Mouse (Mus musculus) hindbrain, embryonic 10.5 days (tissue): ENCODE data around the gene Zyg11b. TPM values are rescaled to one million over a fixed set of nuclear protein-coding genes. Genes with fewer than 3 reads are reported as not detected.

Source experiments
- DNase-seq: peaks from one replicate; pipeline ENCODE4 v3.0.0-alpha.2; 2017; ENCODE audit warnings: low spot score
- H3K27ac ChIP-seq: fragments of 300-500 bp; sonication (generic); 2 replicates; pipeline ENCODE4 v1.5.1; 2016; ENCODE audit warnings: mild to moderate bottlenecking, moderate library complexity
- H3K27me3 ChIP-seq: fragments of 300-500 bp; sonication (generic); 2 replicates; pipeline ENCODE4 v1.6.1; 2016; ENCODE audit warnings: mild to moderate bottlenecking; ENCODE audit not compliant: poor library complexity, insufficient read depth, severe bottlenecking
- H3K36me3 ChIP-seq: fragments of 300-500 bp; sonication (generic); 2 replicates; pipeline ENCODE4 v1.6.1; 2016; ENCODE audit warnings: mild to moderate bottlenecking, moderate library complexity
- H3K4me1 ChIP-seq: fragments of 300-500 bp; sonication (generic); replicated peaks from 2 replicates; pipeline ENCODE4 v1.6.1; 2016; ENCODE audit warnings: mild to moderate bottlenecking
- H3K4me3 ChIP-seq: fragments of 300-500 bp; sonication (generic); 2 replicates; pipeline ENCODE4 v1.5.1; 2016; ENCODE audit warnings: mild to moderate bottlenecking, moderate library complexity
- H3K9me3 ChIP-seq: fragments of 300-500 bp; sonication (generic); 2 replicates; pipeline ENCODE4 v1.6.1; 2016; ENCODE audit warnings: mild to moderate bottlenecking, moderate library complexity
- WGBS: fragments of 180-500 bp; shearing (Covaris S2); methylation state at CpG from one replicate; pipeline ENCODE4 v1.1.7; 2016; 5-methylcytosine and 5-hydroxymethylcytosine counted together
- polyA plus RNA-seq: library from polyadenylated mRNA; unstranded; fragments of >200 nt; fragmentation: Nextera tagmentation; extraction: Ambion mirVana; gene quantifications from 2 replicates; pipeline ENCODE4 v1.2.1, GENCODE M21; 2016

Zyg11b gene
- polyA plus RNA-seq, 1 experiment from 2014 or later, result 17.0 TPM

DNA sequence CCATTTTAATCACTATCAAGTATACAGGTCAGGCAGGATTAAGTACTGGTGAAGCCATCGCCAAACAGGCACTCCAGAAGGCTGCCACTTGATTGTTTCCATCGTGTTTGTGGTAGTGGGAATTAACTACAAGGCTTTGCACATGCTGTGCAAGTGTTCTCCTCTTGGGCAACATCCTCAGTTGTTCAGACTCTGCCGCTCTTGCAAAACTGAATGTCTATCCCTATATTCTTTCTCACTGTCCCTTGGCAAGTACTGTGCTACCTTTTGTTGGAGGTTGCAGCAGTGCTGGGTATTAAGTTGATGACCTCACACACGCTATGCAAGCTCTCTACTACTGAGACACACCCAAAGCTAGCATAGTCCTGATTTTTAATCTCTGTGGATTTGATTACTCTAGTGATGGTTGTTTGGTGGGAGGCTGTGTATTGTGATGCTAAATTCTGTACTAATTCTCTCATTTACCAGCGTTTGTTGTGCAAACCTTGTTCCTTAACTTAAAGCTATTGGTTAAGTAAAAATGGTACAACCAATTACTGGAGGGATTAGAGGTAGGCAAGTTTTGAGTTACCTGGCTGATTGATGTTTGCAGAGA, 1.5 kb upstream of the Zyg11b start:
- H3K9me3 ChIP-seq, result peaks cover 10% of the 10 kb centered on the region; the same call in 1 of the 2 replicates
- no peak overlapping the region for H3K4me3 ChIP-seq
- H3K36me3 ChIP-seq, result no peaks in the 10 kb centered on the region
- H3K27me3 ChIP-seq, result no peaks in the 10 kb centered on the region
- H3K4me1 ChIP-seq, result peaks cover 19% of the 10 kb centered on the region
- no peak overlapping the region for H3K27ac ChIP-seq
- DNase-seq, result no peak
- 80% methylated on average over 5 of the region's 5 CpGs for WGBS

DNA sequence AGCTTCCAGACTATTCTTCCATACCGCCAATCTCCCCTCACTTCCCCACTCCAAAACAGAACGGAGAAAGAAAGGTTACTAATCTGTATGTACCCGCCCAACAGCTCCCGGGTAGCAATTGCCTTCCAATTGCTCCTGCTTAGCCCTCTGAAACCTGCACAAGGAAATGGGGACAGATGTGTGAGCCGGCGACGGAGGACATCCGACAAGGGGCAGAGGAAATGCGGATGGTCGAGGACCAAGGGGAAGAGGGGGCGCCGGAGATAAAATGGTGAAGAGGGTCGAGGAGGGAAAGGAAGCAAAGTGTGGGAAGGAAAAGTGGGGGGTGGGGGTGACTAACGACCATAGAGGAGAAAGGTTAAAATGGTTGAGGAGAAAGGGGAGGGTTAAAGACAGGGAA, 630 bp downstream of the Zyg11b start:
- WGBS, result 1% methylated on average over 14 of the region's 14 CpGs
- H3K27ac ChIP-seq, result peak overlapping the region; percentile 96
- peaks cover 13% of the 10 kb centered on the region; the same call in 1 of the 2 replicates for H3K36me3 ChIP-seq
- peak; percentile 41 for DNase-seq
- H3K4me3 ChIP-seq, result peak overlapping the region; percentile 94
- peaks cover 19% of the 10 kb centered on the region for H3K4me1 ChIP-seq
- no peaks in the 10 kb centered on the region for H3K27me3 ChIP-seq
- peaks cover 2% of the 10 kb centered on the region; the same call in 1 of the 2 replicates for H3K9me3 ChIP-seq

DNA sequence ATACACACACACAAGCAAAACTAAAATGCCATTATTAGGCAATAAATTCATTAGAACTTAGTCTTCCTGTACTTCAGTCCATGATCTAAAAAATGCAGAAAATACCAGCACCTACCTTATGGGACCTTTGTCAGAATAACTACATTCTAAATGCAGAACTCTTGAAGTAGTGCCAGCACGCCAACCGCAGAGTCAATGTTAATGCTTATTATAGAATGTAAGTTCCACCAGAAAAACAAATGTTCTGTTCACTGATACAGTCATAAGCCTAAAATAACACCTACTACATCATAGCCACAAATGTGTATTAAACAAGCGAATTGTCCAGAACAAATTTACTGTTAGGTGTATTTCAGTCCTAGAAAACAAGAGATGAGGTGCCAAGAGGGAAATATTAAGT, 23.9 kb downstream of the Zyg11b start:
- WGBS, result 97% methylated on average over 3 of the region's 3 CpGs

DNA sequence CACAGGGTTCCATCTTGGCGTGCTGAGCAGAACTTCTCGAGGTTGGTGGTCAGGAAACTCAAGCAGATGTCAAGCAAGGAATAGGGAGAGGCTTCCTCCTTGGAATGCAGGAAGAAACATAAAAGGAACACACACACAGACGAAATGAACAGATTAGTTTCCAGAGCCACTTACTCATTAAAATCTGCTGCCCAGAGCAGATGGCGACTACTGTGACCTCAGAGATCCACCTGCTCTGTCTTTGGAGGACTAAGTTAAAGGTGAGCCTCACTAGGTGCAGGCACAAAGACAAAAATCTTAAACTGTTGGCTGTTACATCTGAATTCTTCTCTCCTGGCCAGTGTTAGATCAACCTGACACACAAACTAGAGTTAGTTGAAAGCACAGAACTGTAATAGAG, 28.6 kb downstream of the Zyg11b start:
- WGBS, result 81% methylated on average over 4 of the region's 4 CpGs
- no peak for DNase-seq
- no peaks in the 10 kb centered on the region for H3K27me3 ChIP-seq

More for the DNA sequence above, 23.9 kb downstream of the Zyg11b start:
- DNase-seq, result no peak
- Histone ChIP-seq H3K27me3 (no peaks in the 10 kb centered on the region), H3K4me1 (no peaks in the 10 kb centered on the region), H3K27ac (no peak overlapping the region), H3K4me3 (no peak overlapping the region), H3K9me3 (no peaks in the 10 kb centered on the region), H3K36me3 (0 out of 2 replicates have a peak, but pooled peaks cover 13% of the 10 kb centered on the region)

DNA sequence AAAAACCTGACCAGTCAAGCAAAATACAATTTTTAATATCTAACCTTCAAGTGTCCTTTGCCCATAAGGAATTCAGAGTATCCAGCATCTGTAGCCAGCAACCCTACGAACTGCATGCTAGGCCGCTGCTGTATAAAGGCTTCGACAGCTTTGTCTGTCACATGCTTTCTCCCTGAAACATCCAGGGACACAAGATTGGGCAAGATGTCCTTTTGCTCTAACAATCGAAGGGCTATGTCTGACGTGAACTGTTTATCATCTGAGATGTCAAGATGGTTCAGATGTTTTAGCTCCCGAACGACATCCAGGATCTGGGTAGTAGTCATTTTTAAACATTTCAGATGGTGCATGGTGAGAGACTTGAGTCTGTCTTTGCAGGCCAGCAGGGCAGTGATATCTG, 35.1 kb downstream of the Zyg11b start:
- WGBS, result 96% methylated on average over 7 of the region's 7 CpGs
- Histone ChIP-seq H3K27ac (no peak overlapping the region), H3K27me3 (no peaks in the 10 kb centered on the region), H3K9me3 (no peaks in the 10 kb centered on the region), H3K4me3 (no peak overlapping the region), H3K36me3 (peaks cover 58% of the 10 kb centered on the region), H3K4me1 (no peaks in the 10 kb centered on the region)
- no peak for DNase-seq

More for the DNA sequence above, 28.6 kb downstream of the Zyg11b start:
- Histone ChIP-seq H3K4me3 (no peak overlapping the region), H3K4me1 (no peaks in the 10 kb centered on the region), H3K36me3 (peaks cover 26% of the 10 kb centered on the region), H3K9me3 (no peaks in the 10 kb centered on the region), H3K27ac (no peak overlapping the region)

DNA sequence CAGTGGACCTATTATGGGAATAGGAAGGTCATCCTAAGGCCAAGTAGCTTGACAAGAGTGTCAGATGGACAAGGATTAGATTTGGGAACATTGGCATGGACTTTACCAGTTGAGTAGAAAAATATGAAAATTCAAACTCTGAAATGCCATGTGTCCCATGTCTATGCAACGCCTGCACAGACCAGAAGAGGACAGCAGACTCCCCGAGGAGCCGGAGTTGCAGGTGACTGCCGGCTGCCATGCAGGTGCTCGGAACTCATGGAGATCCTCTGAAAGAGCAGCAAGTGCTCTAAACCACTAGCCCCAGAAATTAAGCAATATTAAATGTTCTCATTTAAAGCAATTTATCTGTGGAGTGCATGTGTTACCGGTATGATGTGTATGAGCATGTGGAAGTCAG, 47.6 kb downstream of the Zyg11b start:
- H3K9me3 ChIP-seq, result no peaks in the 10 kb centered on the region
- no peak overlapping the region for H3K27ac ChIP-seq
- H3K4me3 ChIP-seq, result no peak overlapping the region
- no peaks in the 10 kb centered on the region for H3K27me3 ChIP-seq
- 92% methylated on average over 6 of the region's 6 CpGs for WGBS
- H3K4me1 ChIP-seq, result no peaks in the 10 kb centered on the region
- DNase-seq, result no peak
- peaks cover 95% of the 10 kb centered on the region for H3K36me3 ChIP-seq

DNA sequence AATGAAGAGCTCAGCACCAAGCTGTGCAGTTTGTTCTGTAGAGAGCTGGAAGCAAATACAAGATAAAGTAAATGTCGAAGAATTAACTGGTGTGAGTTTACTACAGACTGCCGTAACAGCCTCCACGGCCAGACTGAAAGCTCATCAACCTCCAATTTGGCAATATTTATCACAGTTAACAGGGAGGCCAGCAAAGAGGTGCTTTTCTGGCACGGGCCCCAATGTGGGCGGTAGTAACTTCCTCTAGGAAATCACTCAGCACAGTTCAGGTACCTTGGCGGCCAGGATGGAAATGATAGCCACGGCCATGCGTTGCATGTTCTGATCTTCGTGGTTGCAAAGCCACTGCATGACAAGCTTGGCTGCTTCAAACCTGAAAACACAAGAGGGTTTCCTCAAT, 50.4 kb downstream of the Zyg11b start:
- Histone ChIP-seq H3K4me3 (no peak overlapping the region), H3K36me3 (peaks cover 78% of the 10 kb centered on the region), H3K4me1 (no peaks in the 10 kb centered on the region), H3K27ac (no peak overlapping the region), H3K9me3 (no peaks in the 10 kb centered on the region), H3K27me3 (no peaks in the 10 kb centered on the region)
- no peak for DNase-seq
- WGBS, result 98% methylated on average over 9 of the region's 9 CpGs

DNA sequence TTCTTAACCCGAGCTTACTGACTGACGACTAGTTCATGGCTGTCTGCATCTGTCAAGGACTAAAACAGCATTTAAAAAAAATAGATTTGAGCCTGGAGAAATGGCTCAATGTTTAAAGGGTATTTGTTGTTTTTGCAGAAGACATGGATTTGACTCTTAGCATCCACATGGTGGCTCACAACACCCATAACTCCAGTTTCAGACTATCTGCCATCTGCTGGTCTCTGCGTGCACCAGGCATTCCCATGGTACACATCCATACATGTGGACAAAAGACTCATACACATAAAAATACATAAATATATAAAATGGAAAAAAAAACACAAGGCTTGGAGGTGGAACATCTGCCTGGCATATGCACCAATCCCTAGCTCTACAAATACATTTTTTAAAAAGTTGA, 51.6 kb downstream of the Zyg11b start:
- H3K9me3 ChIP-seq, result no peaks in the 10 kb centered on the region
- peaks cover 78% of the 10 kb centered on the region for H3K36me3 ChIP-seq
- no peaks in the 10 kb centered on the region for H3K27me3 ChIP-seq
- no peak overlapping the region for H3K27ac ChIP-seq
- H3K4me3 ChIP-seq, result no peak overlapping the region
- H3K4me1 ChIP-seq, result no peaks in the 10 kb centered on the region
- no peak for DNase-seq
- 95% methylated on average over 3 of the region's 3 CpGs for WGBS

DNA sequence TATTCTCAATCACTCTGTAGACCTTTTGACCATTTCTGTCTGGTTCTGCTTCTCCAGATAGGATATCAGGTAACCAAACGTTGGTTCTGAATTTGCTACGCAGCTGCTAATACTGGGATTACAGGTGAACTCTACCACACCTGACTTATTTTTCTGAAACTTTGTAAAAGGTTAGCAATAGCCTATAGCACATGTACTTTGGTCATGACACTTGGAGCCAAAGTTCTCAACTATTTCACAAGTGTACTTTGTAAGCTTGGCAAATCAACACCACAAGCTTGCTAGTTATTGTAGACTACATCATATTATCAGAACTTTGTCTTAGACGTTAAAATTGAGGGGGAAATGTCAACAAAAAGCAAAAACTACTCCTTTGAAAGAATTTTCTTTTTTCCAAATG, 67.2 kb downstream of the Zyg11b start:
- Histone ChIP-seq H3K27me3 (no peaks in the 10 kb centered on the region), H3K4me1 (no peaks in the 10 kb centered on the region), H3K36me3 (peaks cover 75% of the 10 kb centered on the region), H3K27ac (no peak overlapping the region), H3K4me3 (no peak overlapping the region), H3K9me3 (no peaks in the 10 kb centered on the region)
- 92% methylated on average over 3 of the region's 3 CpGs for WGBS
- DNase-seq, result no peak

DNA sequence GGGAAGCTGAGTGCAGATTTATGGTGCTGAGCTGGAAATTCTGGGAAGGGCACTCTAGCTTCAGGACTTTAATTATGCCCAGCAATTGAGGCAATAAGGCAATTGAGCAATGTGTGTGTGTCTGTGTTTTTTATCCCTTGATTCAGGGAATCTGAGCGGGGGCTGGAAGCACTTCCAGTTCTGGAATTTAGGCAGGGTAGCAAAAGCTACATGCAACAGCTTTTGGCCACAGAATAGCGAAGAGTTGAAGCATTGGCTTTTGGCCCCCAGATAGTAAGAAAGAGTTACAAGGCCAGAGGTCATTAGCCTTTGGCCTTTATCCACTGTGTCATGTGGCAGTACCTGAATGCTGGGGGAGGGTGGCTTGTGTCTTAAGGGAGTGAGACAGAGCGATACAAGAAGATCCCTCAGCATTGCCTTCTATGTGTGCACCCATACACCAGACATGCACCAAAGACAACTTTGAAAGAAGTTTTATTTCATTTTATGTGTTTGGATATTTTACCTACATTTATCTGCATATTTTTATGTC, 75.5 kb downstream of the Zyg11b start:
- no peaks in the 10 kb centered on the region for H3K36me3 ChIP-seq
- WGBS, result 40% methylated on average over 3 of the region's 3 CpGs

DNA sequence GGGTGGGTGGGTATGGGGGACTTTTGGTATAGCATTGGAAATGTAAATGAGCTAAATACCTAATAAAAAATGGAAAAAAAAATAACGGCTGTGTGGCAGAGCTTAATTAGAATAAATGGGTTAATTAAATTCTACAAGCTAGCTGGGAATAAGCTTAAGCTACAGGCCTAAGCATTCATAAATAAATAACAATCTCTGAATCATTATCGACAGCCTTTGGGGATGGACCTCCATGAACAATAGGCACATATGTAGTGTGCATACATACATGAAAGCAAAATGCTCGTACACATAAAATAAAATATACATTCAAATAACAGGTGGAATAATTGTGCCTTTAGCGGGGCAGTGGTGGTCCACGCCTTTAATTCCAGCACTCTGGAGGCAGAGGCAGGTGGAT, 78.4 kb downstream of the Zyg11b start:
- no peak for DNase-seq
- 96% methylated on average over 5 of the region's 5 CpGs for WGBS
- H3K36me3 ChIP-seq, result no peaks in the 10 kb centered on the region
- no peaks in the 10 kb centered on the region for H3K9me3 ChIP-seq
- peaks cover 16% of the 10 kb centered on the region for H3K4me1 ChIP-seq
- H3K27me3 ChIP-seq, result peaks cover 36% of the 10 kb centered on the region
- H3K4me3 ChIP-seq, result no peak overlapping the region
- H3K27ac ChIP-seq, result no peak overlapping the region

More for the DNA sequence above, 75.5 kb downstream of the Zyg11b start:
- Histone ChIP-seq H3K4me1 (peaks cover 7% of the 10 kb centered on the region), H3K27ac (no peak overlapping the region), H3K9me3 (no peaks in the 10 kb centered on the region), H3K27me3 (peaks cover 7% of the 10 kb centered on the region), H3K4me3 (no peak overlapping the region)
- no peak for DNase-seq

DNA sequence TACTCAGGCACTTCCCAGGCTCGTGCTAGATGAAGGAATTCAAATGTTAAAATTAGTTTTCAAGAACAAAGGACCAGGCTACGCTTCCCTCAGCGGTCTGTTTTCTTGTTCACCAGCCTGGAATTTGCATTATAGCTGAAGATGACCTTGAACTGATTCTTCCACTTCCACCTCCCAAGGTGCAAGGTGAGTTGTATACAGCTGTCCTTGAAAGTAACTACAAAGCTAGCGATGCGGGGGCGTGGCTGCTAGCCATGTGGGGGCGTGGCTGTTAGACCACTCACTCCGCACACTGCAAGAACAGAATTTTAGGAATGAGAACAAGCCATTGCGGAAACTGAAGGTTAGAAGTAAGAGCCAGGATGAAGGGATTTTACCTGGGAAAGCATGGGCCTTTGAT, 81.9 kb downstream of the Zyg11b start:
- no peaks in the 10 kb centered on the region for H3K36me3 ChIP-seq
- peak; percentile 21 for DNase-seq
- H3K27ac ChIP-seq, result no peak overlapping the region
- H3K9me3 ChIP-seq, result no peaks in the 10 kb centered on the region
- 5% methylated on average over 9 of the region's 9 CpGs for WGBS
- peaks cover 14% of the 10 kb centered on the region for H3K4me1 ChIP-seq
- peaks cover 63% of the 10 kb centered on the region for H3K27me3 ChIP-seq
- no peak overlapping the region for H3K4me3 ChIP-seq

DNA sequence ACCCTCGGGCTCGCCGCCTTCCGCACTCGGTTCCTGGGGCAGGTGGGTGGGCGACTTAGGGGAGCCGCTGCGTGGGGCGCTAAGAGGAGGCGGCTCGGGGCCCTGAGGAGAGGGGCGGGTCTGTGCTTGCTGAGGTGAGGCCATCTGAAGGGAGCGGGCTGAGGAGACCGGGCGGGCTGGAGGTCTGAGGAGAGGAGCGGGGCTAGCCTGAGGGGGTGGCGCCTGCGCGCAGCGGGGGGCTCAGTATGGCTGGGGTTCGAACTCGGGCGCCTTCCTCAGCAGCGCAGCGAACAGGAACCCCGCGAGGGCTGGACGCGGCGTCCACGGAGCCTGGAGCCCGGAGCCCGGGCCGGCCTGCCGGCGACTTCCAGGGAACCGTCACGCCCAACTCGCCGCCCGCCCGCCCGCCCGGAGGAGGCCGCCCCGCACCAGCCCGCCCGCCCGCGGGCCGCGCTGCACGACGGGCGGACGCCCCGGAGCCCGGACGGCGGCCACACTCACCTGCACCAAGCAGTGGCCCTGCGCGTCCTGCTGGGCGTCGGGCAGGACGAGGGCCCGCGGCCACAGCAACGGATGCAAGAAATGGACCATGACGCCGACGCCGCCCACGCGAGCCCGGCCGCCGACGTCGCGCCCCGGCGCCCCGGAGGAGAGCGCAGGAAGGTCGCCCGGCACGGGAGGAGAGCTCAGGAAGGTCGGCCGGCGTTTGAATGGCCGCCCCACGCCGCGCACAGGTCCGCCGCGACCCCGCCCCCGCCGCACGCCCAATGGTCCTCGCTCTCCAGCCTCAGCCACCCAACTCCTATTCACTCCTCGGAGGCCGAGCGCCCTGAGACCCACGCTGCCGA, 83.3 kb downstream of the Zyg11b start, which contains the start of gene Zyg11a:
TSS of gene Zyg11a (minus strand) at position 717 of the 848 bp plus-strand sequence.
- Histone ChIP-seq H3K36me3 (no peaks in the 10 kb centered on the region), H3K27me3 (peaks cover 63% of the 10 kb centered on the region), H3K27ac (peak within 1 kb of the TSS; percentile 40; the same call in 1 of the 2 replicates), H3K4me3 (peak within 1 kb of the TSS; percentile 55), H3K9me3 (no peaks in the 10 kb centered on the region), H3K4me1 (peaks cover 14% of the 10 kb centered on the region)
- WGBS, result under 1% methylated on average over 107 of the region's 107 CpGs
- peak; percentile 40 for DNase-seq
